Mouse (Mus musculus): ENCODE data around the gene Dip2b. TPM values are rescaled to one million over a fixed set of nuclear protein-coding genes. Genes with fewer than 3 reads are reported as not detected.

The Dip2b gene
- total and polyA plus RNA-seq, 3 experiments: 13.9 to 68.9 (median 15.4) TPM

DNA sequence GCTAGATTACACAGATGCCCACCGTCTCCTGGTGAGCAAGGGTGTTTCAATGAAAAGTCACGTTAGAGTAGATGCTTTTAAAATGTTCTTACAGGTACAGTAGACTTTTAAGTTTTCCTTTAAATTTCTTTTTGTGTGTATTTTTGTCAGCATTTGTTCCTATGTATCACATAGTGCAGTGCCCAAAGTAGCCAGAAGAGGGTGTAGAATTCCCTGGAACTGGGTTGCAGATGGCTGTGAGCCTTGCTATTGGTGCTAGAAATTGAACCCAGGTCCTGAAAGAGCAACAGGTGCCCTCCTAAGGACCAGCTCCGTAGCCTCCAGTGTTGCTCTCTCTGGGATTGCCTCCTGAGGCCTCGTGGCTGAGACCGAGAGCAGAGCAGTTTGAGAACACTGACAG lies 150.1 kb downstream of the Dip2b start:
- no peak overlapping the region for H3K9ac ChIP-seq (ENCODE audit: control insufficient read depth, low read depth, low read length, poor library complexity, severe bottlenecking)

DNA sequence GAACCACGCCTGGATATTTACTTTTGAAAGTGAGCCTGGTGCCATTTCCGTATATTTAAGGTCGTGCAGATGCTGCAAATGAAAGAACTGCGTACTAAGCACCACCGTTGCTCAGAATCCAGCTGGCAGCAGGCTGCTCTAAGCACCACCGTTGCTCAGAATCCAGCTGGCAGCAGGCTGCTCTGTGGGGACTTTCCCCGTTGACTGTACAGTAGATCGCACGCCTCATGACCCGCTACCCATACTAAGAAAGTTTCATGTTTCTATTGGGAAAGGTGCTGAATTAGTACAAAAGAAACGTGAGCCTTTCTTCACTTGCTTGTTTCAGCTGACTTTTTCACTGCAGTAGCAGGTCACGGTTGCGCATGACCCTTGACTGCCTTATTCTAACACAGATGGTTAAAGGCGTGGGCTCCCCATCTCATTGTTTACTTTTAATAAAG lies 150.5 kb downstream of the Dip2b start:
- Histone ChIP-seq H3K4me3 (ENCODE audit: control insufficient read depth in 1 of 2, insufficient read depth in 1 of 2, low read depth in 2 of 2, low read length in 2 of 2) (no peak overlapping the region), H3K9ac (ENCODE audit: control insufficient read depth, low read depth, low read length, poor library complexity, severe bottlenecking) (no peak overlapping the region), H3K79me2 (ENCODE audit: control insufficient read depth, insufficient read depth, low read length, poor library complexity) (no peaks in the 10 kb centered on the region), H3K4me1 (ENCODE audit: control insufficient read depth in 1 of 2, insufficient read depth in 2 of 2, low read length in 2 of 2) (peaks cover 7 to 33% of the 10 kb centered on the region in 2 experiments), H3K27ac (ENCODE audit: control insufficient read depth, low read depth, low read length) (no peak overlapping the region), H3K27me3 (ENCODE audit: control insufficient read depth in 1 of 2, insufficient read depth in 2 of 2, low read length in 2 of 2) (no peaks in the 10 kb centered on the region), H3K36me3 (ENCODE audit: control insufficient read depth in 1 of 2, insufficient read depth in 2 of 2, low read length in 2 of 2) (peaks cover 3 to 34% of the 10 kb centered on the region in 2 experiments; a peak in 3 of 4 replicates), H3K9me3 (replicated peaks; ENCODE audit: insufficient read depth, low read length) (no peaks in the 10 kb centered on the region)
- no peak for DNase-seq (ENCODE audit: low read depth, low spot score)
- TF ChIP-seq ZC3H11A (IDR thresholded peaks at IDR 0.05; ENCODE audit: low read depth, low read length) (no peak), ETS1 (IDR thresholded peaks at IDR 0.05; ENCODE audit: low read depth, low read length) (no peak), POLR2A (IDR thresholded peaks at IDR 0.05; ENCODE audit: control insufficient read depth in 1 of 2, insufficient read depth in 1 of 2, low read depth in 1 of 2, low read length in 2 of 2, poor library complexity in 1 of 2) (no peak), EP300 (IDR thresholded peaks at IDR 0.05; ENCODE audit: low read depth in 1 of 2, low read length in 2 of 2) (no peak), TAL1 (IDR thresholded peaks at IDR 0.05; ENCODE audit: low read length) (no peak), MYB (IDR thresholded peaks at IDR 0.05; ENCODE audit: low read depth, low read length) (no peak), GABPA (IDR thresholded peaks at IDR 0.05; ENCODE audit: low read depth, low read length) (no peak), NELFE (IDR thresholded peaks at IDR 0.05; ENCODE audit: low read depth, low read length) (no peak), E2F4 (IDR thresholded peaks at IDR 0.05; ENCODE audit: borderline replicate concordance, low read depth, low read length) (no peak), JUND (IDR thresholded peaks at IDR 0.05; ENCODE audit: low read depth, low read length) (no peak), UBTF (IDR thresholded peaks at IDR 0.05; ENCODE audit: borderline replicate concordance, insufficient read depth, low read depth, low read length) (no peak), MYC (IDR thresholded peaks at IDR 0.05; ENCODE audit: low read depth, low read length) (no peak), ZNF384 (IDR thresholded peaks at IDR 0.05; ENCODE audit: low read depth, low read length) (no peak)

More for the DNA sequence above, 150.1 kb downstream of the Dip2b start:
- H3K27ac ChIP-seq (ENCODE audit: control insufficient read depth, low read depth, low read length): no peak overlapping the region
- peaks cover 3 to 34% of the 10 kb centered on the region in 2 experiments; a peak in 3 of 4 replicates for H3K36me3 ChIP-seq (ENCODE audit: control insufficient read depth in 1 of 2, insufficient read depth in 2 of 2, low read length in 2 of 2)
- H3K79me2 ChIP-seq (ENCODE audit: control insufficient read depth, insufficient read depth, low read length, poor library complexity): no peaks in the 10 kb centered on the region
- no peaks in the 10 kb centered on the region for H3K27me3 ChIP-seq (ENCODE audit: control insufficient read depth in 1 of 2, insufficient read depth in 2 of 2, low read length in 2 of 2)
- no peak for TF ChIP-seq RCOR1 (IDR thresholded peaks at IDR 0.05; ENCODE audit: low read depth, low read length)
- TF ChIP-seq SMC3 (IDR thresholded peaks at IDR 0.05; ENCODE audit: low read depth, low read length): peak; percentile 51
- no peak for TF ChIP-seq MAX (IDR thresholded peaks at IDR 0.05; ENCODE audit: low read length)
- TF ChIP-seq CTCF (IDR thresholded peaks at IDR 0.05 in 2 of 3, conservative IDR thresholded peaks at IDR 0.05 in 1 of 3; ENCODE audit: control insufficient read depth in 1 of 3, insufficient read depth in 1 of 3, low read depth in 2 of 3, low read length in 3 of 3, poor library complexity in 1 of 3, severe bottlenecking in 1 of 3): peak in 2 of 3 experiments; percentile 58 to 61; a peak in 4 of 6 replicates
- no peak for TF ChIP-seq BHLHE40 (IDR thresholded peaks at IDR 0.05; ENCODE audit: borderline replicate concordance, low read depth, low read length)
- peak in 1 of 2 experiments; percentile 23; a peak in 2 of 4 replicates for TF ChIP-seq EP300 (IDR thresholded peaks at IDR 0.05; ENCODE audit: low read depth in 1 of 2, low read length in 2 of 2)
- peak; percentile 31 for TF ChIP-seq RAD21 (IDR thresholded peaks at IDR 0.05; ENCODE audit: low read depth, low read length)
- no peak for TF ChIP-seq MAFK (IDR thresholded peaks at IDR 0.05; ENCODE audit: borderline replicate concordance, low read depth, low read length)
- no peaks in the 10 kb centered on the region for H3K9me3 ChIP-seq (replicated peaks; ENCODE audit: insufficient read depth, low read length)
- DNase-seq (ENCODE audit: low read depth, low spot score): peak; percentile 52
- H3K4me3 ChIP-seq (ENCODE audit: control insufficient read depth in 1 of 2, insufficient read depth in 1 of 2, low read depth in 2 of 2, low read length in 2 of 2): no peak overlapping the region
- peaks cover 7 to 33% of the 10 kb centered on the region in 2 experiments for H3K4me1 ChIP-seq (ENCODE audit: control insufficient read depth in 1 of 2, insufficient read depth in 2 of 2, low read length in 2 of 2)
